Mouse (Mus musculus) lung, postnatal 0 days (tissue): ENCODE measurements around the gene Zfp827. TPM values are rescaled to one million over a fixed set of nuclear protein-coding genes. Genes with fewer than 3 reads are reported as not detected.
A peak's percentile ranks its signal among the peaks of the same experiment; 100 is the strongest.

Experiments used
- ATAC-seq: fragments of 200-750 bp; cut with Nextera tagmentation; 2 replicates; pipeline ENCODE4 v1.8.0; 2017; ENCODE audit warnings: moderate library complexity
- DNase-seq: peaks from one replicate; pipeline ENCODE4 v3.0.0-alpha.2; 2016; ENCODE audit warnings: low spot score
- H3K27ac ChIP-seq: fragments of 300-500 bp; sonication (generic); 2 replicates; pipeline ENCODE4 v1.5.1; 2014; ENCODE audit warnings: antibody characterized with exemption, mild to moderate bottlenecking, low read length, mixed read lengths
- H3K27me3 ChIP-seq: fragments of 300-500 bp; sonication (generic); replicated peaks from 2 replicates; pipeline ENCODE4 v1.6.1; 2014; ENCODE audit warnings: low read length, mixed read lengths; ENCODE audit not compliant: insufficient read depth
- H3K36me3 ChIP-seq: fragments of 300-500 bp; sonication (generic); 2 replicates; pipeline ENCODE4 v1.6.1; 2014; ENCODE audit warnings: low read length, mixed read lengths; ENCODE audit not compliant: insufficient read depth
- H3K4me1 ChIP-seq: fragments of 300-500 bp; sonication (generic); 2 replicates; pipeline ENCODE4 v1.6.1; 2014; ENCODE audit warnings: antibody characterized with exemption, low read depth, low read length, mixed read lengths; ENCODE audit not compliant: insufficient read depth
- H3K4me2 ChIP-seq: fragments of 300-500 bp; sonication (generic); replicated peaks from 2 replicates; pipeline ENCODE4 v1.6.1; 2014; ENCODE audit warnings: low read depth, mild to moderate bottlenecking, low read length, moderate library complexity, mixed read lengths
- H3K4me3 ChIP-seq: fragments of 300-500 bp; sonication (generic); 2 replicates; pipeline ENCODE4 v1.5.1; 2014; ENCODE audit warnings: low read depth, low read length
- H3K9ac ChIP-seq: fragments of 300-500 bp; sonication (generic); replicated peaks from 2 replicates; pipeline ENCODE4 v1.6.1; 2014; ENCODE audit warnings: low read depth, mild to moderate bottlenecking
- H3K9me3 ChIP-seq: fragments of 300-500 bp; sonication (generic); 2 replicates; pipeline ENCODE4 v1.6.1; 2016; ENCODE audit warnings: low read length, mixed read lengths
- CTCF ChIP-seq: IDR thresholded peaks from 2 replicates; pipeline ENCODE4 v1.5.1; 2016; ENCODE audit warnings: antibody characterized with exemption, mild to moderate bottlenecking
- EP300 ChIP-seq: IDR thresholded peaks from 2 replicates; pipeline ENCODE4 v1.6.1; 2016; ENCODE audit warnings: antibody characterized with exemption, mild to moderate bottlenecking, control low read depth
- WGBS: fragments of 180-500 bp; shearing (Covaris S2); extraction: QIAGEN DNeasy Blood & Tissue Kit; methylation state at CpG from one replicate; pipeline ENCODE4 v1.1.7; 2014; 5-methylcytosine and 5-hydroxymethylcytosine counted together
- polyA plus RNA-seq: library from polyadenylated mRNA; unstranded; fragments of >200 nt; fragmentation: Nextera tagmentation; extraction: Ambion mirVana; gene quantifications from 2 replicates; pipeline ENCODE4 v1.2.1, GENCODE M21; 2015

Gene Zfp827
- polyA plus RNA-seq, 1 experiment from 2014 or later, result 3.4 TPM

DNA sequence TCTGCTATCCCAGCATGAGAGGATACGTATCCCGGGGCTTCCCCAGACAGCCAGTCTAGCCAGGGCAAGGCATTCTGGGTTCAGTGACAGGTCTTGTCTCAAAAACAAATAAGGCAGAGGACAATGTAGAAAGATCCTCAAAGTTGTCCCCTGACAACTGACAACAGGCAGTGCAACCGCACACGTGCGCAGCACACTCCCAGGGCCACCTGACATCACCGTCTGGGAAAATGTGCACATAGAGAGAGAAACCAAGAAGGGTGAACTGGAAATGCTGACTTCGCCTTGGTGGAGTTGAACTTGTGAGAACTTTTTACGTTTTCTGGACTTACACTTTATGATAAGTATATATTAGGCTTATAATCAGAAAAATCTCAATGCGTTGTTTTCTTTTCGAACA lies 121.6 kb downstream of the Zfp827 start:
- no peaks in the 10 kb centered on the region for H3K36me3 ChIP-seq
- H3K4me1 ChIP-seq, result no peaks in the 10 kb centered on the region

DNA sequence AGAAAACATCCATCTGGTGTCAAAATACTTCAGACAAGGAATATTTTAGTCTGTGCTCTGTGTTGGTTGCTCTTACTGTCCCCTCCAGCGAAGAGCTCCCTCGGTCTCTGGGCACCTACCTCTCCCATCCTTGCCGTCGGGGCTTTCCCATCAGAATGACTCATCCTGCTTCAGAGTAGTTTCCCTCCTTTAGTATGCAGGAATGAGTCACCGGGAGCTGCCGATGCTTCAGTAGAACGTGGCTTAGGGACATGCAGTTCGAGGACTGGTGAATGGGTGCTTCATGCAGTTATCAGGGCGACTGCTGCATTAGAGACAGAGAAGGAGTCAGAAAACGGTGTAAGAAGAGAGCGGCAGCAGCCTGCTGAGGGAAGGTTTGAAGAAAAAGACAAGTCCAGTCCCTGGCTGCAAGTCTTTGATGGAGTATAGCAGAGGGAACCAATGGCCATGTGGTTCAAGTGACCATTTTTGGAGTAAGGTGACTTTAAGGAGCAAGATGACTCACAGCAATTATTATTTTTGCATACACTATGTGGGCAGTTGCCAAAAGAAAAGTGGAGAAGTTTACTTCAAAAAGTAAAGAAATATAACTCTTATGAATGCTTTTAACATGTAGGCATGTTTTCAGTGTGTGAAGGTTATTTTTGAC lies 122.4 kb downstream of the Zfp827 start:
- Histone ChIP-seq H3K9me3 (no peaks in the 10 kb centered on the region), H3K9ac (no peak overlapping the region), H3K4me3 (no peak overlapping the region), H3K4me2 (no peak overlapping the region), H3K4me1 (no peaks in the 10 kb centered on the region), H3K27ac (no peak overlapping the region), H3K36me3 (no peaks in the 10 kb centered on the region), H3K27me3 (no peaks in the 10 kb centered on the region)
- DNase-seq (peak; percentile 72), ATAC-seq (peak; percentile 81)
- TF ChIP-seq EP300 (no peak), CTCF (no peak)
- WGBS, result 48% methylated on average over 11 of the region's 11 CpGs

More for the DNA sequence above, 121.6 kb downstream of the Zfp827 start:
- no peaks in the 10 kb centered on the region for H3K9me3 ChIP-seq
- H3K4me2 ChIP-seq, result no peak overlapping the region
- no peak for ATAC-seq
- H3K9ac ChIP-seq, result no peak overlapping the region
- WGBS, result 90% methylated on average over 10 of the region's 10 CpGs
- DNase-seq, result no peak
- H3K27me3 ChIP-seq, result no peaks in the 10 kb centered on the region
- H3K27ac ChIP-seq, result no peak overlapping the region
- TF ChIP-seq EP300 (no peak), CTCF (no peak)
- no peak overlapping the region for H3K4me3 ChIP-seq

DNA sequence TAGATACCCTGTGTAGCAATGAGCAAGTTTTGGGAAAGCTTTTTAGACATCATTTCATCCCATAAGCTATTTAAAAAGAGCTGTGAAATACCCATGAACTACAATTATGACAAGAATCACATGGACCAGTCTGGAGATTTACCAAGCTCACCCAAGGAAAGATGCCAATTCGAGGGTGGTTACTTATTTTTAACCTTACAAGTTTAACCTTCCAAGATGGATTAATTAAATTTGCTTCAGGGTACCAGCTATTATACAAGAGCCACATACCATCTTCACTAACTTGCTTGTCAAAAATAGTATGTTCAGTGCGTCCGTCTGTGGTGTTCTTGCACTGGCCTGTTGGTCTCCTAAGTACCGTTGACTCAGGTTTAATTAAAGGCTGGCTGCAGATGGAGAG lies 123.4 kb downstream of the Zfp827 start:
- 90% methylated on average over 4 of the region's 4 CpGs for WGBS

DNA sequence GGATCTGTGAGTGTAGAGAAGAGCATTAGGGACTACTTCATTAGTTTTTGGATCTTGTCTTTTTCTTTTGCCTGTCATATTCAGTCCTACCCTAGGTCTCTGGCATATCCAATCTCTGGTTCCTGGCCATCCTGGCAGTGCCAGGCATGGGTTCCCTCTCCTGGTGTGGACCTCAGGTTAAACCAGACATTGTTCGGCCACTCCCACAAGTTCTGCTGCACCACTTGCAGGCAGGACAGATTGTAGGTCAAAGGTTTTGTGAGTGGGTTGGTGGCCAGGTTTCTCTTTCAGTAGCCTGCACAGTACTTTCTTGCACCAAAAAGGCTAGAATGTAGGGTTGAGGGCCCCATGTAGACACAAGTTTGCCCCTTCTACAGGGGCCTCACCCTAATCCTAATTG lies 125.0 kb downstream of the Zfp827 start:
- Histone ChIP-seq H3K27me3 (no peaks in the 10 kb centered on the region), H3K9ac (no peak overlapping the region), H3K4me3 (no peak overlapping the region), H3K9me3 (no peaks in the 10 kb centered on the region), H3K27ac (no peak overlapping the region), H3K36me3 (no peaks in the 10 kb centered on the region), H3K4me2 (no peak overlapping the region), H3K4me1 (no peaks in the 10 kb centered on the region)
- ATAC-seq (no peak), DNase-seq (no peak)
- TF ChIP-seq EP300, result no peak
- TF ChIP-seq CTCF, result no peak
- 100% methylated on average over 1 of the region's 1 CpGs for WGBS

More for the DNA sequence above, 123.4 kb downstream of the Zfp827 start:
- DNase-seq, result no peak
- no peak overlapping the region for H3K9ac ChIP-seq
- H3K27ac ChIP-seq, result no peak overlapping the region
- no peak for TF ChIP-seq CTCF
- TF ChIP-seq EP300, result no peak
- no peak for ATAC-seq
- H3K9me3 ChIP-seq, result no peaks in the 10 kb centered on the region
- H3K27me3 ChIP-seq, result no peaks in the 10 kb centered on the region
- no peaks in the 10 kb centered on the region for H3K4me1 ChIP-seq
- no peaks in the 10 kb centered on the region for H3K36me3 ChIP-seq
- H3K4me2 ChIP-seq, result no peak overlapping the region
- no peak overlapping the region for H3K4me3 ChIP-seq

DNA sequence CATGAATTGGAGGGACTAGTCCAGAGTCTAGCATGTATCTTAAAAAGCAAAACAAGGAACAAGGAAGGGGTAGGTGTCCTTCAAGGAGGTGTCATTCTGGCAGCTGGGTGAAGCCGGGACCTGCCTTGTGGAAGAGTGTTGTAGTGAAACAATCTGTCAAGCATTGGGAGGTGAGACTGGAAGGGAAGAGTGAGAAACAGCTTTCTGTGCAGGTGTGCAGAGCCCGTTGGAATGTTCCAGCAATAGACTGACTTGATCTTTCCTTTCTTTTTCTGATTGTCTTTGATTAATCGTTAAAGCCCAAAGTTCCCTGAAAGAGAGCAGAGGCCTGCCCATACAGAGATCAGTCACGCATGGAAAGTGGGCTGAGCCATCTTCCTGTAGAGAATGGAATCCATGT lies 125.4 kb downstream of the Zfp827 start:
- H3K9ac ChIP-seq, result no peak overlapping the region
- H3K4me3 ChIP-seq, result no peak overlapping the region
- no peaks in the 10 kb centered on the region for H3K36me3 ChIP-seq
- no peak overlapping the region for H3K27ac ChIP-seq
- H3K27me3 ChIP-seq, result no peaks in the 10 kb centered on the region
- TF ChIP-seq EP300 (no peak), CTCF (no peak)
- no peak for ATAC-seq
- WGBS, result 92% methylated on average over 4 of the region's 4 CpGs
- H3K4me2 ChIP-seq, result no peak overlapping the region
- H3K9me3 ChIP-seq, result no peaks in the 10 kb centered on the region
- H3K4me1 ChIP-seq, result no peaks in the 10 kb centered on the region
- no peak for DNase-seq

DNA sequence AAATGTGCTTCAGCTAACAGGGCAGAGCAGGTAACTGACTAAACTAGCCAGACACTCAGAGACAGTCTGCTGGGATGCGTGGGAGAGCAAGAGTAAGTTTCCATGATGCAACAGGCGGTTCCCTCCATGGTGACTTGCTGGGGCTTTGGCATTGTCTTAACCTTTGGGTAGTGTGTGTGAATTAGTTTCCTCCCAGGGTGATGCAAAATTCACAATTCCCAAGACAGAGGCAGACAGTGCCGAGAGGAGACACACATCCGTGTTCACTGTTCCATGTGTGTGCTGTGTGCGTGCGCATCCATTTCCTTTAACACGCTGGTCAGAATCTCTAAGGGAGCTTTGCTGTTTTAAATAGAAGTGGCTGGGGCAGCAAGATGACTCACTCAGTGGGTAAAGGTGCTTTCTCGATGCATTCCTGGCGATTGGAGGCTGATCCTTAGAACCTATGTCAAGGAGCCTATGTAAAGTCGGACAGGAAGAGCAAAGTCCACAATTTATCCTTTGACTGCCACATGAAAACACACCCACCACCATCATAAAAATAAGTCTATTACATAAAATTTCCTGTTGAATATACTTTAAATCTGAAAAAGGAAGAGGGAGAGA lies 127.4 kb downstream of the Zfp827 start:
- DNase-seq (no peak), ATAC-seq (no peak)
- Histone ChIP-seq H3K27ac (no peak overlapping the region), H3K9me3 (no peaks in the 10 kb centered on the region), H3K27me3 (no peaks in the 10 kb centered on the region), H3K9ac (no peak overlapping the region), H3K4me1 (peaks cover 12% of the 10 kb centered on the region; the same call in 1 of the 2 replicates), H3K4me3 (no peak overlapping the region), H3K36me3 (no peaks in the 10 kb centered on the region), H3K4me2 (no peak overlapping the region)
- no peak for TF ChIP-seq EP300
- TF ChIP-seq CTCF, result no peak
- WGBS, result 86% methylated on average over 10 of the region's 10 CpGs
